8 mouse cellular contexts compared by ENCODE assay signal in the genomic region with DNA sequence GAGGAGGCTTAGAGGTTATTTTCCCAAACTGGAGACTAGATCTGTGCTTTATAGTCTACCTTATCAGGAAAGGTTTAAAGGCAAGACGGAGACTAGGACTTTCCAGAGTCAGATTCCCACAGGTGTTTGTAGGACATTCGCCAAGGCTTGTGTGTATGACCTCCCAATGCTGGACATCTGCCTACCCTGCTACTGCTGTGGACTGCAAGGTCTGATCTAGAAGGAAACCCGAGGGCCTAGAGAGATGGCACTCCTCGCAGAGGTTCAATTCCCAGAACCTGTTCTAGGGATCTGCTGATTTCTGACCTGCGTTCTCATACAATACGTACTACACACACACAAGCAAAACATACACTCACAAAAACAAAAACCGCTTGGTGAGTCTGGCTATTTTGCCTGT. TPM values are rescaled to one million over a fixed set of nuclear protein-coding genes. Genes with fewer than 3 reads are reported as not detected.
DNase-seq lines count a peak whose midpoint lies in the region; ATAC-seq and TF ChIP-seq lines count a peak whose summit lies in the region.

No protein-coding gene starts in this region.

- in situ Hi-C loops in ES-E14 (cut with MboI; ENCODE audit: low sequenced_read_pairs in 2 of 2, unreplicated experiment in 2 of 2), result loop anchor here in 1 of 2 experiments (10.0 kb wide), 1 partner anchor 149 kb away; no protein-coding TSS in a partner anchor

- H3K36me3 ChIP-seq in heart, adult 2 months (ENCODE audit: control insufficient read depth, insufficient read depth, low read length), result peaks cover 4% of the 10 kb centered on the region; the same call in 1 of the 2 replicates
- no peaks in the 10 kb centered on the region for H3K36me3 ChIP-seq in ES-E14 (ENCODE audit: control insufficient read depth, insufficient read depth, low read length, poor library complexity, severe bottlenecking)
- no peaks in the 10 kb centered on the region for H3K36me3 ChIP-seq in forebrain, embryonic 12.5 days (replicated peaks)
- no peaks in the 10 kb centered on the region for H3K36me3 ChIP-seq in liver, embryonic 13.5 days

- intact Hi-C loops in heart, adult 2 months (cut with DNase I), result loop anchor here (5.0 to 10.0 kb wide), 4 partner anchors 42 to 309 kb away; no protein-coding TSS in a partner anchor
- intact Hi-C loops in heart, postnatal 10 days (cut with DNase I), result loop anchor here (5.0 to 10.0 kb wide), 6 partner anchors 37 to 332 kb away; no protein-coding TSS in a partner anchor

- H3K4me3 ChIP-seq in heart, adult 2 months, result no peak overlapping the region
- H3K4me3 ChIP-seq in ES-E14 (ENCODE audit: insufficient read depth in 1 of 2, low read depth in 1 of 2, low read length in 2 of 2, poor library complexity in 1 of 2, severe bottlenecking in 1 of 2), result peak overlapping the region in 1 of 2 experiments; percentile 71; a peak in 2 of 4 replicates
- no peak overlapping the region for H3K4me3 ChIP-seq in forebrain, embryonic 12.5 days (replicated peaks)
- peak overlapping the region; percentile 73 for H3K4me3 ChIP-seq in liver, embryonic 13.5 days (replicated peaks)

- no peak for TF ChIP-seq EP300 in heart, adult 2 months (IDR thresholded peaks at IDR 0.05; ENCODE audit: insufficient read depth, low read depth, low read length)

- H3K9ac ChIP-seq in heart, adult 2 months (ENCODE audit: low read depth, low read length), result no peak overlapping the region
- H3K9ac ChIP-seq in ES-E14 (ENCODE audit: insufficient read depth, low read depth, low read length, poor library complexity, severe bottlenecking), result peak overlapping the region; percentile 54; the same call in 1 of the 2 replicates
- no peak overlapping the region for H3K9ac ChIP-seq in forebrain, embryonic 12.5 days
- peak overlapping the region; percentile 78; the same call in 1 of the 2 replicates for H3K9ac ChIP-seq in liver, embryonic 13.5 days

- H3K27ac ChIP-seq in heart, adult 2 months, result peak overlapping the region; percentile 67; the same call in 1 of the 2 replicates
- no peak overlapping the region for H3K27ac ChIP-seq in ES-E14 (ENCODE audit: insufficient read depth, low read depth, low read length, poor library complexity, severe bottlenecking)
- H3K27ac ChIP-seq in forebrain, embryonic 12.5 days, result no peak overlapping the region
- no peak overlapping the region for H3K27ac ChIP-seq in liver, embryonic 13.5 days

- TF ChIP-seq CTCF in heart, adult 2 months (IDR thresholded peaks at IDR 0.05), result no peak

- TF ChIP-seq POLR2A in heart, adult 2 months (IDR thresholded peaks at IDR 0.05; ENCODE audit: insufficient read depth, low read depth, low read length), result no peak

- no peak for ATAC-seq in forebrain, embryonic 12.5 days (ENCODE audit: low FRiP score)
- no peak for ATAC-seq in liver, embryonic 13.5 days (ENCODE audit: low read depth)

- no peaks in the 10 kb centered on the region for H3K27me3 ChIP-seq in heart, adult 2 months (ENCODE audit: control insufficient read depth, insufficient read depth, low read length)
- peaks cover 5% of the 10 kb centered on the region; the same call in 1 of the 2 replicates for H3K27me3 ChIP-seq in forebrain, embryonic 12.5 days
- peaks cover 45% of the 10 kb centered on the region for H3K27me3 ChIP-seq in liver, embryonic 13.5 days

- H3K4me1 ChIP-seq in heart, adult 2 months (ENCODE audit: control insufficient read depth, insufficient read depth, low read length), result peaks cover 2% of the 10 kb centered on the region; the same call in 1 of the 2 replicates
- peaks cover 5 to 6% of the 10 kb centered on the region in 2 experiments for H3K4me1 ChIP-seq in ES-E14 (ENCODE audit: control insufficient read depth in 2 of 2, insufficient read depth in 2 of 2, low read length in 2 of 2, poor library complexity in 1 of 2)
- H3K4me1 ChIP-seq in forebrain, embryonic 12.5 days, result peaks cover 28% of the 10 kb centered on the region
- peaks cover 48% of the 10 kb centered on the region for H3K4me1 ChIP-seq in liver, embryonic 13.5 days (replicated peaks)

- H3K4me2 ChIP-seq in forebrain, embryonic 12.5 days, result peak overlapping the region; percentile 95; the same call in 1 of the 2 replicates
- peak overlapping the region; percentile 86 for H3K4me2 ChIP-seq in liver, embryonic 13.5 days

- no peaks in the 10 kb centered on the region for H3K9me3 ChIP-seq in ES-E14 (ENCODE audit: control insufficient read depth, insufficient read depth, low read depth, low read length)
- H3K9me3 ChIP-seq in forebrain, embryonic 12.5 days, result no peaks in the 10 kb centered on the region
- H3K9me3 ChIP-seq in liver, embryonic 13.5 days (replicated peaks), result no peaks in the 10 kb centered on the region

- 73% methylated on average over 7 of the region's 7 CpGs for WGBS in heart, adult 2 months
- WGBS in forebrain, embryonic 12.5 days, result 56% methylated on average over 7 of the region's 7 CpGs
- 53% methylated on average over 7 of the region's 7 CpGs for WGBS in liver, embryonic 13.5 days (ENCODE audit: insufficient replicate concordance)

- DNase-seq in heart, adult 2 months, result no peak
- no peak for DNase-seq in heart, postnatal 10 days
- DNase-seq in ES-E14 (ENCODE audit: low read depth, low spot score), result no peak
- no peak for DNase-seq in liver, embryonic 13.5 days
- DNase-seq in thymus, postnatal 10 days (ENCODE audit: low spot score in 2 of 2), result no peak
- DNase-seq in frontal cortex, postnatal 10 days (ENCODE audit: low spot score in 2 of 2), result no peak
- DNase-seq in ovary, postnatal 36 days (ENCODE audit: low spot score), result no peak

- no peaks in the 10 kb centered on the region for H3K79me2 ChIP-seq in heart, adult 2 months (replicated peaks; ENCODE audit: control insufficient read depth, insufficient read depth, low read length)

TF ChIP-seq in ES-E14, 5 proteins besides CTCF, POLR2A, EP300 and RAD21:
- TF ChIP-seq CHD2 (IDR thresholded peaks at IDR 0.05; ENCODE audit: low read depth, low read length), result no peak
- TF ChIP-seq ZNF384 (IDR thresholded peaks at IDR 0.05; ENCODE audit: low read depth, low read length), result no peak
- TF ChIP-seq HCFC1 (IDR thresholded peaks at IDR 0.05; ENCODE audit: borderline replicate concordance, insufficient read depth, low read length), result no peak
- TF ChIP-seq ZC3H11A (IDR thresholded peaks at IDR 0.05; ENCODE audit: borderline replicate concordance, low read depth, low read length), result no peak
- no peak for TF ChIP-seq MAFK (IDR thresholded peaks at IDR 0.05; ENCODE audit: insufficient read depth, low read depth, low read length)

RNA-seq across cellular contexts. Expression of a gene that starts 0.7 kb away (rescaled TPM):
- total RNA-seq in heart, adult 2 months (2021), result 10 to 100 TPM; 13.4 to 16.2 TPM
- 8.4 and 16.8 TPM in 2 replicates for polyA plus RNA-seq in heart, adult 2 months (2012; rRNA removed)
- 10 to 100 TPM; 16.9 to 20.8 TPM for total RNA-seq in heart, postnatal 10 days (2021)
- total RNA-seq in ES-E14 (2012; rRNA removed), result 3.9 and 9.8 TPM in 2 replicates
- 17.8 and 18.0 TPM in 2 replicates for polyA plus RNA-seq in forebrain, embryonic 12.5 days (2016; fragmentation: Nextera tagmentation; extraction: Ambion mirVana)
- 4.4 and 5.6 TPM in 2 replicates for polyA plus RNA-seq in liver, embryonic 13.5 days (2015; fragmentation: Nextera tagmentation; extraction: Ambion mirVana)

RNA-seq across cellular contexts. Expression of a gene that starts 32.4 kb away (rescaled TPM):
- 10 to 100 TPM; 66.6 to 66.7 TPM for total RNA-seq in heart, adult 2 months (2021)
- 10.5 and 21.2 TPM in 2 replicates for polyA plus RNA-seq in heart, adult 2 months (2012; rRNA removed)
- total RNA-seq in heart, postnatal 10 days (2021), result 10 to 100 TPM; 82.6 to 85.2 TPM
- total RNA-seq in ES-E14 (2012; rRNA removed), result 187 and 258 TPM in 2 replicates
- polyA plus RNA-seq in forebrain, embryonic 12.5 days (2016; fragmentation: Nextera tagmentation; extraction: Ambion mirVana), result 348 and 361 TPM in 2 replicates
- polyA plus RNA-seq in liver, embryonic 13.5 days (2015; fragmentation: Nextera tagmentation; extraction: Ambion mirVana), result 163 and 198 TPM in 2 replicates

Comparison
In these comparisons a context has a peak if more than half of its experiments do, and no peak if none do; other contexts are left out.
1. H3K9ac ChIP-seq: peak in ES-E14 (single experiment) and liver, embryonic 13.5 days (single experiment); none in heart, adult 2 months (single experiment) and forebrain, embryonic 12.5 days (single experiment).